Mouse (Mus musculus) duodenum, adult 2 months (tissue): ENCODE data around the gene Elob. TPM values are rescaled to one million over a fixed set of nuclear protein-coding genes. Genes with fewer than 3 reads are reported as not detected.

Experiments
- polyA plus RNA-seq: library from polyadenylated mRNA; depleted of rRNA; stranded (reverse); fragments of >200 nt; gene quantifications from 2 replicates; pipeline ENCODE4 v1.2.3, GENCODE M21; 2012; ENCODE audit warnings: low replicate concordance; rRNA removed

Elob gene
- 480 and 804 TPM in 2 replicates for polyA plus RNA-seq

GRCm38 (mm10) chr17:23829064-23829619, at the start of gene Elob:
TSS of gene Elob (minus strand) at chr17:23829136.

GRCm38 (mm10) chr17:23867756-23868155, 38.8 kb upstream of the Elob start, which contains the start of gene Prss21:
TSS of gene Prss21 (plus strand) at chr17:23868056.

GRCm38 (mm10) chr17:23843812-23844273, 14.9 kb upstream of the Elob start, which contains the start of the genes Prss32 and Prss41:
TSS of gene Prss32 (plus strand) at chr17:23843855.
TSS of gene Prss41 (minus strand) at chr17:23844172.

DNA sequence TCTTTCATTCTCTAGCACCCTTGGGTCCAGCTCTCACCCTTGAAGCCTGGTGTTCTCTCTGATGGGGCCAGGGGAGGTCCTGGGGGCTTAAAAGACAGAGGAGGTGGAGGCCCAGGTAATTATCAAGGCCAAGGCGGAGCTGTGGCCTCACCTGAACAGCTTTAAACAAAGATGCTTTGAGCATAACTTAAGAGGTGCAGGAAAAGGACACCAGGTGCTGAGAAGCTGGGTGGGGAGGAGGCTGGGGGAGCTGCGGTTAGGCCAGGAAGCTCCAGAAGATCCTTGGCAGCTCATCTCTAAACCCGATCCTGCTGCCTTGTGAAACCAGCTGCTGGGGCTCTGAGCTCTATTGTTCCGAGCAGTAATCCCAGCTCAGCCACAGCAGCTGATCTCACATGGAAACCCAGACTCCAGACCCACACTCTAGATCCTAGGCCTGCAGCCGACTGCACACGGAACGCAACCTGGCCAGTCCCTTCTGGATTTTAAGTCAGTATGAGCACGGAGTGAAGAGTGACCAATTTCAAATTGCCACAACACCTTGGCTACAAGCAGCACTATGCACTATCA, 7.2 kb upstream of the Elob start, which contains the start of gene Prss33:
TSS of gene Prss33 (minus strand) at position 51 of the 570 bp plus-strand sequence.

GRCm38 (mm10) chr17:23790269-23791078, 38.5 kb downstream of the Elob start, which contains the start of gene Srrm2:
TSS of gene Srrm2 (plus strand) at chr17:23790532.

GRCm38 (mm10) chr17:23785561-23786471, 43.1 kb downstream of the Elob start, which contains the start of gene Flywch2:
TSS of gene Flywch2 (minus strand) at chr17:23786081.

Other genes with a start within 250 kb of the Elob start
- gene Zfp13, start 229.6 kb downstream of the Elob start, polyA plus RNA-seq, result 6.5 and 13.2 TPM in 2 replicates
- not detected in 2 replicates for gene Zscan10, start 228.3 kb downstream of the Elob start, polyA plus RNA-seq
- gene Mmp25, start 183.9 kb downstream of the Elob start, polyA plus RNA-seq, result 0.81 and 1.5 TPM in 2 replicates
- 5.3 and 6.5 TPM in 2 replicates for gene Bicdl2, start 168.6 kb downstream of the Elob start, polyA plus RNA-seq
- 423 and 457 TPM in 2 replicates for gene Hcfc1r1, start 155.5 kb downstream of the Elob start, polyA plus RNA-seq
- gene Thoc6, start 155.3 kb downstream of the Elob start, polyA plus RNA-seq, result 22.7 and 23.3 TPM in 2 replicates
- 16.8 and 17.2 TPM in 2 replicates for gene Tnfrsf12a, start 151.7 kb downstream of the Elob start, polyA plus RNA-seq
- 0.44 and 1.2 TPM in 2 replicates for gene Cldn6, start 149.9 kb downstream of the Elob start, polyA plus RNA-seq
- 0.14 and 0.55 TPM in 2 replicates for gene Cldn9, start 145.1 kb downstream of the Elob start, polyA plus RNA-seq
- 0.05 and 0.09 TPM in 2 replicates for gene 1520401A03Rik, start 106.4 kb downstream of the Elob start, polyA plus RNA-seq
- 58.5 and 61.5 TPM in 2 replicates for gene Pkmyt1, start 102.8 kb downstream of the Elob start, polyA plus RNA-seq
- 144 and 151 TPM in 2 replicates for gene Paqr4, start 88.3 kb downstream of the Elob start, polyA plus RNA-seq
- gene Kremen2, start 83.3 kb downstream of the Elob start, polyA plus RNA-seq, result 5.0 and 7.8 TPM in 2 replicates
- 15.9 and 34.2 TPM in 2 replicates for gene Flywch1, start 57.5 kb downstream of the Elob start, polyA plus RNA-seq
- gene Flywch2, start 43.1 kb downstream of the Elob start, polyA plus RNA-seq, result 3.8 and 6.0 TPM in 2 replicates
- gene Srrm2, start 38.6 kb downstream of the Elob start, polyA plus RNA-seq, result 340 and 451 TPM in 2 replicates
- gene Prss33, start 6.9 kb upstream of the Elob start, polyA plus RNA-seq, result 0.11 and 1.1 TPM in 2 replicates
- 308 and 338 TPM in 2 replicates for gene Prss32, start 14.7 kb upstream of the Elob start, polyA plus RNA-seq
- 2.4 and 2.8 TPM in 2 replicates for gene Prss41, start 15.0 kb upstream of the Elob start, polyA plus RNA-seq
- not detected in 2 replicates for gene Prss21, start 38.9 kb upstream of the Elob start, polyA plus RNA-seq
- not detected in 2 replicates for gene Dcpp1, start 51.7 kb upstream of the Elob start, polyA plus RNA-seq
- gene Dcpp2, start 51.7 kb upstream of the Elob start, polyA plus RNA-seq, result not detected in 2 replicates
- gene Dcpp3, start 88.3 kb upstream of the Elob start, polyA plus RNA-seq, result not detected in 2 replicates
- not detected in 2 replicates for gene Sbp, start 112.5 kb upstream of the Elob start, polyA plus RNA-seq
- not detected in 2 replicates for gene Sbpl, start 126.1 kb upstream of the Elob start, polyA plus RNA-seq
- gene Prss30, start 151.4 kb upstream of the Elob start, polyA plus RNA-seq, result 22.5 and 226 TPM in 2 replicates
- gene Prss22, start 169.0 kb upstream of the Elob start, polyA plus RNA-seq, result 0.25 and 0.68 TPM in 2 replicates
- gene Prss27, start 209.0 kb upstream of the Elob start, polyA plus RNA-seq, result 3.0 and 5.6 TPM in 2 replicates
- gene Kctd5, start 244.3 kb upstream of the Elob start, polyA plus RNA-seq, result 46.8 and 98.2 TPM in 2 replicates